Mouse (Mus musculus) CH12.LX (cell line): Measurements from ENCODE around the gene Mettl6.

ENCODE experiments used
- CHD1 ChIP-seq: IDR thresholded peaks from 2 replicates; pipeline ENCODE4 v1.6.1; 2012; ENCODE audit warnings: low read depth, low read length, improper control_type of control experiment, inconsistent platforms
- CTCF ChIP-seq, 2 experiments: IDR thresholded peaks in 1 of 2; conservative IDR thresholded peaks in 1 of 2; 2 replicates each; pipeline ENCODE4 v1.5.1; 2011 to 2012; ENCODE audit warnings: low read depth in 2 of 2, low read length in 2 of 2, improper control_type of control experiment in 1 of 2, inconsistent platforms in 1 of 2, mild to moderate bottlenecking in 1 of 2, moderate library complexity in 1 of 2
- E2F4 ChIP-seq: IDR thresholded peaks from 2 replicates; pipeline ENCODE4 v1.6.1; 2011; ENCODE audit warnings: low read depth, low read length, improper control_type of control experiment; ENCODE audit not compliant: insufficient replicate concordance
- EP300 ChIP-seq: IDR thresholded peaks from 2 replicates; pipeline ENCODE4 v1.6.1; 2011; ENCODE audit warnings: low read length, improper control_type of control experiment
- MAFK ChIP-seq: IDR thresholded peaks from 2 replicates; pipeline ENCODE4 v1.6.1; 2011; ENCODE audit warnings: low read length, improper control_type of control experiment; ENCODE audit not compliant: insufficient replicate concordance
- MEF2A ChIP-seq: IDR thresholded peaks from 2 replicates; pipeline ENCODE4 v1.6.1; 2014; ENCODE audit warnings: low read depth, mild to moderate bottlenecking, inconsistent platforms, low read length, improper control_type of control experiment, borderline replicate concordance
- MYC ChIP-seq: IDR thresholded peaks from 2 replicates; pipeline ENCODE4 v1.6.1; 2011; ENCODE audit warnings: low read depth, mild to moderate bottlenecking, improper control_type of control experiment, low read length
- NELFE ChIP-seq: IDR thresholded peaks from 2 replicates; pipeline ENCODE4 v1.6.1; 2011; ENCODE audit warnings: low read depth, low read length, improper control_type of control experiment
- POLR2A ChIP-seq: IDR thresholded peaks from 2 replicates; pipeline ENCODE4 v1.6.1; 2011; ENCODE audit warnings: low read depth, mild to moderate bottlenecking, improper control_type of control experiment, low read length
- POLR2AphosphoS2 ChIP-seq: IDR thresholded peaks from 2 replicates; pipeline ENCODE4 v1.6.1; 2011; ENCODE audit warnings: low read depth, low read length, improper control_type of control experiment
- USF1 ChIP-seq: IDR thresholded peaks from 2 replicates; pipeline ENCODE4 v1.6.1; 2014; ENCODE audit warnings: low read depth, mild to moderate bottlenecking, inconsistent platforms, low read length, improper control_type of control experiment
- ZMIZ1 ChIP-seq: IDR thresholded peaks from 2 replicates; pipeline ENCODE4 v1.6.1; 2012; ENCODE audit warnings: low read depth, mild to moderate bottlenecking, inconsistent platforms, low read length, improper control_type of control experiment
- ZNF384 ChIP-seq: IDR thresholded peaks from 2 replicates; pipeline ENCODE4 v1.6.1; 2012; ENCODE audit warnings: low read depth, low read length, improper control_type of control experiment, inconsistent platforms

DNA sequence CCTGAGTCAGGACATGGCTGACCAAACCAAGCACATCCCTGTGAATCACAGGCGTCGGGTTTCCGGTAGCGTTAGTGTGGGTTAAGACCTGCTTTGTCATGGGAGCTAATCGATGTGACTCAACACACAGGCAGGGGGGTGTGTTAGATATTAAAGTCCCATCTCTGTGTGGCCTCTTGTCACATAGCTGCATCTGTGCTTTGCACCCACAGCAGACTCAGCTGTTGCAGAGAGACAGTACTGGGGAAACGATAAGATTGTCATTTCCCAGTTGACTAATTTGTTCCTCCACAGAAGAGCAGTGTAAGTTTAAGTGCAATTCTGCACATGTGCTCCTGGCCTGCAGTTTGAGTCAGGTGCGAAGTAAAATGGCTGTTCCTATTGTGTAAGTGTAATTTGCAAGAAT lies 1.4 kb upstream of the Mettl6 start:
- TF ChIP-seq EP300 = no peak
- TF ChIP-seq MEF2A = no peak
- no peak for TF ChIP-seq ZMIZ1
- no peak for TF ChIP-seq CTCF (conservative IDR thresholded peaks at IDR 0.05 in 1 of 2, IDR thresholded peaks at IDR 0.05 in 1 of 2; ENCODE audit: low read depth in 2 of 2, low read length in 2 of 2)
- TF ChIP-seq USF1 = no peak
- TF ChIP-seq MYC = peak; percentile 54; the same call in 1 of the 2 replicates
- no peak for TF ChIP-seq NELFE
- TF ChIP-seq POLR2A = no peak
- TF ChIP-seq POLR2AphosphoS2 = no peak
- no peak for TF ChIP-seq MAFK
- no peak for TF ChIP-seq ZNF384
- 0 out of 2 replicates have a peak, but pooled peaks have one; percentile 40 for TF ChIP-seq CHD1
- TF ChIP-seq E2F4 = no peak
